Mouse (Mus musculus) thymus, postnatal 36 days (tissue): ENCODE data around the gene Krt6a.
"Not testable (repeated sequence)": the region's sequence is repeated elsewhere in the genome, so short reads cannot be mapped to it uniquely, and the experiment has no call there.

Experiments used
- DNase-seq, 2 experiments: peaks; one replicate each; pipeline ENCODE4 v3.0.0; 2022; ENCODE audit warnings: mixed read lengths in 2 of 2

Krt6a gene

DNA sequence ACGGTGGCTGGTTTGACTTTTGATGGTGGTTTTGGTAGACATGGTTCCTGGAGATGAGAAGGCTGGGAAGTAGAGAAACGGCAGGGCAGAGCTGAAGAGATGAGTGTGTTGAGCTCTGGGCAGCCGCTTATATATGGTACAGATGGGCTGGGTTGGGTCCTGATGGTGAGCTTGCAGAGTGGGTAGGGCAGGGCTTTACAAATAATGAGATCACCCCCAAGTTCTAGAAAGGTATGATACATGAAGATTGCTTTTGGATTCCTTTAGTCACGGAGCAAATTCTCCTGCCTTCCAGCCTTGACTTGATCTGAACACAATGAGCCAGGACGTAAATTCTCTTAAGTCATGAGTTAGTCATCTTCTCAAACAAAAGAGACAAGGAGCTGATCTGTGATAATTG is at the start of gene Krt6a:
Gene Krt6a, minus strand, starts transcription at position 101 of the 400 bp plus-strand sequence.
- DNase-seq = no peak

DNA sequence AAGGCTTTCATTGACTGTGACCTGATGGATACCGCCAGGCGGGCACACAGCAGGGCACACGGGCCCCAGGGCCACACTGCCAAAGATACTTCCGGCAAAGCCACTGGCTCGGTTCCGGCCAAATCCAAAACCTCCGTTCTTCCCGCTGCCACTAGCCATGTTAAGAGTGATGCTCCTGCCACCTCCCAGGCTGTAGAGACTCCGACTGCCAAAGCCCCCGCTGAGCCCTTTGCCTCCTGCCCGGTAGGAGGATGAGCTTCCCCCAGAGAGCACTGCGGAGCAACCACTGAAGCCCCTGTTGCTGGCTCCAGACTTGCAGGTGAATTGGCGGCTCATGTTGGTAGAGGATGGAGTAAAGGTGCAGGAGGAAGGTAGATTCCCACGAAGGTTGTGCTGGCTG is 48.6 kb upstream of the Krt6a start, which contains the start of gene Krt71:
Gene Krt71, minus strand, starts transcription at position 399 of the 400 bp plus-strand sequence.
- DNase-seq = no peak

DNA sequence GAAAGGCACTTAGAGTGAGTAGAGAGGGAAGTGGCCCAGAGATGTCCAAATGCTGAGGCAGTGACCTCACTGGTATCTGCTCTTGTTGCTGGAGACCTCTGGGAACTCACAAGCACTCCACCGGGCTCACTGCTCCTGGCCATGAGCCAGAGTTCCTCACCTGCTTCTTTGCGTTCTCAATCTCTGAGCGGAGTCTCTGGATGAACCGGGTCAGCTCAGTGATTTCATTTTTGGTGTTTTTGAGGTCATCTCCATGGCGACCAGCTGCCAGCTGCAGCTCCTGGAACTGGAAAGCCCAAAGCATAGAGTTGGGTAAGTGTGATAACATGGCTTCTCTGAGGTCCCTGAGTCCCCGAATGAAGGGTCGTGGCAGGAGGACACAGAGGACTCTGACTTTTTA is 43.7 kb upstream of the Krt6a start:
- DNase-seq = no peak

DNA sequence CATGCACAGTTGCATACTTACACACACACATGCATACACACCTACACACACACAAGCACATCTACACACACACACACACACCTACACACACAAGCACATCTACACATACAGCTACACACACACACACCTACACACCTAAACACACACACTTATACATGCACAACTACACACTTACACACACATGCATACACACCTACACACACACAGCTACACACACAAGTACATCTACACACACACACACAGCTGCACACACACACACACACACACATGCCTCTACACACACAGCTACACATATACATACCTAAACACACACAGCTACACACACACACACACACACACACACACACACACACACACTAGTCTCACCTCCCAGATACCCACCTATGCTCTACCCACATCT is 36.5 kb upstream of the Krt6a start:
- no peak for DNase-seq

DNA sequence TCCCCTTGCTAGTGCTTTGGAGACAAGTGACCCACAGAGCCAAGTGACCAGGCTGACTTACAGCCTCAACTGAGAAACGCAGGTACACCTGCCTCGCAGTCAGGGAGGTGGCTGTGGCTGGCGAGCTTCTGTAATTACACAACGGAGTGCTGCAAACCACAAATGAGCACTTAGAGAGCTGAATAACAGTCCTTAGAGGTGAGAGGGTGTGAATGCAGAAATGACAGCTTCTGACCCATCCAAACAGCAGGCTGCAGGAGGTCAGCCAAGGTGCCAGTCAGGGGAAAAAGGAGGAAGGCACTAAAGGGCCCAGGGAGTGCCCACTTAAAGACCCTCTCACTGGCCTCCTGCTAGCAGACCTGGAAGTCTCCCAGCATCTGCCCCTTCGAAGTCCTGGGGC is 30.6 kb upstream of the Krt6a start:
- no peak for DNase-seq

DNA sequence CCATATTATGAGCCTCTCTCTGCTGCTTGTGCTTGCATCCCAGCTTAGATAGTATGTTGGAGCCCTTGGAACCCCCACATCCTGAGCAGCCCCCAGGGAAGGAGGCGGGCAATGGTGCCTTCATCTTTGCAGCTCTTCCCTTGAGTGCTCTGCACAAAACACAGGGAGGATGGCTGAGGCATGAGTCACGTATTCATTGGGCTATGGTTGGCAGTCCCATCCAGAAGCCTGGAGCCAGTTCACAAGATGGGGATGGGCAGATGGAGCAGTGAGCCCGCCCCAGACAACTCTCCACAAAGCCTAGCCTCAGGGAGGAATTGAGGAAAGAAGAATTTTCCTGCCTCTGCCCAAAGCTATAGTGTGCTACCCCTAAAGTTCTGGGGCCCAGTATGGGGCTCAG is 21.7 kb upstream of the Krt6a start:
- DNase-seq = no peak

DNA sequence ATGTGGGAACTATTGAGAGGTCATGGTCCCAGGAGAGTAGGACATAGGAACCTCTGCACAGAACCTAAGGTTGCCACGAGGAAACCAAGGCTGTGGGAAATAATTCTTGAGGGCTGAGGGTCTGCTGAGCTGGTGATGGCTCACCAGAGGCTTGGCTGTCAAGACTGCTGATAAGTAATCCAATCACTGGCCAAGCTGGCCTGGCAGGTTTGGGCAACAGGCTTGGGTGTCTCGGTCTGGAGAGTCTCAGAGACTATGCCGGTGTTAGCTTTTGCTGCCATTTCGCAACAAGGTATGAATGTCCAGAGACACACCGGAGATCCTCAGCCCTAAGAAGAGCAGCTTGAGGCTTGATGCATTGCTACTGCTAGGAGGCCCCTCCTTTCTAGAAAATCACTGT is 20.2 kb upstream of the Krt6a start:
- no peak for DNase-seq

DNA sequence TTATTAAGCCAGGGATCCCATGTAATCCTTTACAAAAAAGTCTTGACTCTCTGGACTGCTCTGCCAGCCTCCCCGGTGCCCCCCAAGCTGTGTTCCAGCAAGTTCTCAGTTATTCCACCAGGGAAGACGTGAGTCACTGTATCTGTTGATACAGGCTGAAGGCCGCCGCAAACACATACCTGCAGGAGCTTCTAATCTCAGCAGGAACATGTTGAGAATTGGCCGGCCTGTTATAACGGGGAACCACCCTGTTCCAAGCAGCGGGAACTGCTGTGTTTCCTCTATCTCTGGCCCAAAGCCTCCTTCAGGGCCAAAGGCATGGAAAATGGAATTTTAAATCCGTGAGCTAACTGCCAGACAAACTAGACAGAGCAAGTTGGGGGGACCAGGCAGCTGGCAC is 19.6 kb upstream of the Krt6a start:
- no peak for DNase-seq

DNA sequence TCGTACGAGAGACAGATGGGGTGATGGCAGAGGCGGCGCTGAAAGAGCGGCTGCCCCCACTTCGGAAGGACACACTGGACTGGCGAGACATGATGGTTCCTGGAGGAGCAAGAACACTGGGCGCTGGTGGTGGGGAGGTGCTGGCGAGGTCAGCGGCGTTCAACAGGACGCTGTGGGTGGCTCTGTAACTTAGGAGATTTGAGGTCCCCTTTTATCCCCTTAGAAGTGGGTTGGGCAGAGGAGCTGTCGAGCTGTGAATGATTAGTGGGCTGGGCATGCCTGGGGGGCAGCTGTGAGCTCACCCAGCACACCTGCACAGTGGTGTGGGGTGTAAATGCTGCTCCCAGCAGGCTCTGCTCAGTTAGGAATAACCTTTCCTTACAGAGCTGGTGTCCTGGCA is 18.6 kb upstream of the Krt6a start, which contains the start of gene Krt5:
Gene Krt5, minus strand, starts transcription at position 179 of the 400 bp plus-strand sequence.
- DNase-seq = no peak

DNA sequence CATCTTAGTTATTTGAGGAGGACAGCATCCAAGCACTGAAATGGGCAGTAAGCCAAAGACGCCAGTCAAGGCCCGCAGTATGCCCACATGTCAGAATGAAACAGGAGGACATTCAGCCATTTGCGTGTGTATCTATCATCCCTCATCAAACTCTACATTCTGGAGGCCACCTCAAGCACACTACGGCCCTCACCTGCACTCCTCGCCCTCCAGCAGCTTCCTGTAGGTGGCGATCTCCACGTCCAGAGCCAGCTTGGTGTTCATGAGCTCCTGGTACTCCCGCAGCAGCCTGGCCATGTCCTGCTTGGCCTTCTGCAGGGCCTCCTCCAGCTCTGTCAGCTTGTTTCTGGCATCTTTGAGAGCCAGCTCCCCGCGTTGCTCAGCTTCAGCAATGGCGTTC is 14.6 kb upstream of the Krt6a start:
- DNase-seq = no peak

DNA sequence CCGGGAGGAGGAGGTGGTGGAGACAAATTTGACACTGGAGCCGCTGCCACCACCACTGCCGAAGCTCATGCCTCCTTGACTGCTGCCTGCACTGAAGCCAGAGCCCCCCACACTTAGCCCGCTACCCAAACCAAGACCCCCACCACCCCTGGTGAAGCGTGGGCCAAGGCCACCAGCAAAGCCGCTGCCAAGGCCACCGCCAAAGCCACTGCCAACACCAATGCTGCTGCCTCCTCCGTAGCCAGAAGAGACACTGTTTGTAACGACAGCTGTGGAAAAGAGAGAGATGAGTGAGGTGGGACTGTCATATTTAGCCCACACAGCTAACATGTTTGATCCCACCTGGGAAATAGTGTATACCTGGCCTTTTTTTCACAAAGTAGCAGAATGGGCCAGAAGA is 13.3 kb upstream of the Krt6a start:
- DNase-seq = no peak

DNA sequence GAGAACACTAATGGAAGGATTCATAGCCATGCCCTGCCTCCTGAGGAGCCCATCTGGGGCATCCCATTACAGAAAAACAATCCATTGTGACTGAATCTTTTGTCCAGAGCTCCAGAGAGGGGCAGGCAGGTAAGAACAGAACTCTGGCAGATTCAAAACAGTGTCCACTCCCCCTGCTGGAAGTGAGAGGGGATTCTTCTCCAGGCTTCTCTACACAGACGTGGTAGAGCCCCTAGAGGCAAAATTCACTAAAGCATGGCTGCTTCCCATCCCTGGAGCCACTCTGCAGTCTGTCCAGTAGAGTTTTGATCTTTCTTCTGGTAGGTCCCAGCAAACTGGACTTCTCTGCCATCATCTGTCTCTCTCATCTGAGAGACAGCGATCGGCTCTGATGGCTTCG is 10.0 kb upstream of the Krt6a start:
- no peak for DNase-seq

DNA sequence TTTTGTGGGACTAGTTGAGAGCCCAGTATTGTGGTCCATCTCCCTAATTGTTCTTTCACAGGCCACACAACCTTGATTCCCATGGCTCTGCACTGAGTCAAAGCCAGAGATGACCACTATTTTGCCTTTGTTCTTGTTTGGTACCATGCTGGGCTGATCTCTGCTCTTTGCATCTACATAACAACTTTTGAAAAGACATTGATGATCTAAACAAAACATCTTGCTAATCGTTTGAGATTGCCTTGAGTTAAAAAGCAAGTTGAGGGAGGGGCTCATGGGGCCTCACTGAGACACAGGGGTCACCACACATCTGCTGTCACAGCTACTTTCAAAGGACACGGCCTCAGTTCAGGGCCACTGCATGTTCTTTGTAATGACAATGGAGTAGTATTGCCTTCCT is 8.3 kb upstream of the Krt6a start:
- no peak for DNase-seq

DNA sequence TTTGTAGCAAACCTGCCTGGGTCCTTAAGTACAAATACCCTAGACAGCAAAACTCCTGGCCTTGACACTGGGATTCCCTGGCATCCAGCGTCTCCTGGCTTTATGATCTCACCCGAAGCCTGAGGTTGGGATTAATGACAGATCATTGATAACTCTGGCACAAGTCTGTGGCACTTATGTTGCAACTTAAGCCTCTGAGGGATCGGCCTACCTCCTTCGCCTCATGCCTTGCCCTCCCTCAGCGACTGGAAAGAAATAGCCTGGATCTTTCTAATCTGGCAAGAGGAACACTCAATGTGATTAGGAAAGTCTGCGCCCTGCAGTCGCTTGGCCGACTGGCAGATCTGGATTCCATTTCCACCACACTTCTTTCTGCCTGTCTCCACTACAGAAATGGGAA is 5.8 kb upstream of the Krt6a start:
- no peak for DNase-seq

DNA sequence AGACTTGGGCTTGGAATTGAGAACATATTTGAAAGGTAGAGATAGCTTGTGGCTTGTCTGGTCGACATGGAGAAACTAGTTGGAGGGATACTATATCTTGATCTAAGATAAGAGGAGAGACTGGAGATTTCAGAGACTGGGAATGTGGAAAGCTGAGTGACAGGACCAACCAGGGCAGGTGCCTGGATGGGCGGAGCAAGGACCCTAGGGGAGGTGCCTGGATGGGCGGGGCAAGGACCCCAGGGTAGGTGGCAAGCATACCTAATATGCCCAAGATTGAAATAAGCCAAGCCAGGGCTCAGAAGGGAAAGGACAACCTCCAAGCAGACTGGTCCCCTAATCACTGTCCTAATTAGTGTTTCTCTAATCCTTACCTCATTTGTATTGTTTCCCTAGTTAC is 5.1 kb upstream of the Krt6a start:
- DNase-seq = no peak

DNA sequence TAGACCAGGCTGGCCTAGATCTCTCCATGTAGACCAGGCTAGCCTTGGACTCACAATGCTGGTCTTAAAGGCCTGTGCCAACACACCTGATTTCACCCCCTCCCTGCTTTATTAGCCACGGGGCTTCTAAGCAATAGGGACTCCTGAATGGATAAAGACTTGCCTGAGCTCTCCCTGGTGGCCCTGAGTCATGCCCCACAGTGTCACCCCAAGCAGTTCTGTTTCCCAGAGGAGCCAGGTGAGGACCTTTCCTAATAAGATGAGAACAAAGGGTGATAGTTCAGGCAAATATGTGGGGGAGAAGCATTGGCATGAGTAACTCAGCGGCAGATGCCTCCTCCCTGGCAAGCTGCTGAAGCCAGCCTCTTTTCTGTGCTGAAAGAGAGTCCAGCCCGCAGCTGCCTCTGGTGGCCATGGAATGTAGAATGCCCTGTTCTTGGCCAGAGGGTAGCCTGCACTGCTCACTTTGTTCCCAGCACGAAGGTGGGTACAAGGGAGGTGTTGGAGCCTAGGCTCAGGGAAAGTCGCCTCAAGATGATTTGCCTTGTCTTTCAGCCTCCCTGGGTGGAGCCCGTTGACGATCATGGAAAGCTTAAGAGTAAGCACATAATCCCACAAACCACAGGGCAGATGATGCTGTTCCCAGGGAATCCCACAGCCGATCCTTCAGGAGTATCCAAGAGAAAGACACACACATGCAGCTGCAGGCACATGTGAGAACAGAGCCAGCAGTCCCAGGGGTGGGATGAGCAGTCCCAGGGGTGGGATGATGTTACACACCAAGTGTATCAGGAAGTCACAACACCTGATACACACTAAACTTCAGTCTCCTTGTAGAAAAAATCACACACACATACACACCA is 3.5 kb upstream of the Krt6a start:
- DNase-seq = no peak

DNA sequence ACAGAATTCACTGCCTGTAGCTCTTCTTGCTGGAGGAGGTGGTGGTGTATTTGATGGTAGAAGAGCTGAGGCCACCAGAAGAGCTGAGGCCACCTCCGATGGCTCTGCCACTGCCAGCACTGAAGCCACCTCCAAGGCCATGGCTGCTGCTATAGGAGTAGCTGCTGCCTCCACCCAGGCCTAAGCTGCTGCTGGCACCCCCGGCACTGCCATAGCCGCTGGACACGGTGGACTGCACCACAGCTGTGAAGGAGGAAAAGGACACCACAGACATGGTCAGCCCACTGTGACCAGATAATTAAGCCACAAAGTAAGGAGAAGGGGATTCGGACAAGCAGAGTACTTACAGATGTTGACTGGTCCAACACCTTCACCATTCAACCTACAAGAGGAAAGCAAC is 3.6 kb downstream of the Krt6a start:
- not testable (repeated sequence) for DNase-seq

DNA sequence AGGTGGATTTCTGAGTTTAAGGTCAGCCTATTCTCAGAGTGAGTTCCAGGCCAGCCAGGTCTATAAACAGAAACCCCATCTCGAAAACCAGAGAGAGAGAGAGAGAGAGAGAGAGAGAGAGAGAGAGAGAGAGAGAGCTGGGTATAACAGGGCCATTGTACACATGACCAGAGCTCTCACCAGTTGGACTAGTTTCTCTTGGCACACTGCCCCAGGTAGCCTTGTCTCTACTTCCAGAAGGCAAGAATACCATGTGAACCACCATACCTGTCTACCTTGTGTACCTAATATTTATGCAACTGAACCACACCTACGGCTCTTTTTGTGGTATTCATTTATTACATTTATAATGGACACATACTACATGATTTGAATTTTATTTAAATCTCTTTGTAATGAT is 5.9 kb downstream of the Krt6a start:
- DNase-seq = no peak

DNA sequence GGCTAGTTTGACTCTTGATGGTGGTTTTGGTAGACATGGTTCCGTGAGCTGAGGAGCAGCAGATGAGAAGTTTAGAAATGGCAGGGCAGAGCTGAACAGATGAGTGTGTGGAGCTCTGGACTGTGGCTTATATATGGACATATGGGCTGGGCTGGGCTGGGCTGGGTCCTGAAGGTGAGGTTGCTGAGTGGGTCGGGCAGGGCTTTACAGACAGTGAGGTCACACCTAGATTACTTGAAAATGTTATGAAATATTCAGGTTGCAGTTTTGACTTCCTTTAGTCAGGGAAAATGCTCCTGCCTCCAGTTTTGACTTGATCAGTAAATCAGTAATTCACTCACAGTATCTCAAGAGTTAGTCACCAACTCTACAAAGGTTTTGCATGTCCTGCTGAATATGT is 13.9 kb downstream of the Krt6a start, which contains the start of gene Krt6b:
Gene Krt6b, minus strand, starts transcription at position 101 of the 400 bp plus-strand sequence.
- no peak for DNase-seq

DNA sequence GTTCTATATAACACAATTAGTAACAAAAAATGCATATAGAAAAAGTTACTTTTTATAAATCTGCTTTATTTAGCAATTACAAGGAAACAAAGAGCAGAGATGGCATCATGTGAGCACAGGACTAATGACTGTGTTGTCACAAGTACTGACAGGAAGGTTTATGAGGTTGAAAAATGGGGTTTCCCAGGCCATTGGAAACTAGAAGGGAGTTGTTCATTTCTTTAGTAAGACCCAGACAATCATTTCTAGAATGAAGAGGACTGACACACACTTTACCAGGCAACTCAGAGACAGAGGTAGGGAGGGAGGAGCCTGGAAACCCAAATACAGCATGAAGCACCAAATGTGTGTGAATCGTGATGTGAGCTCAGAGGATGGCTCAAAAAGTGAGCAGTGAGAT is 18.1 kb downstream of the Krt6a start:
- DNase-seq = no peak

DNA sequence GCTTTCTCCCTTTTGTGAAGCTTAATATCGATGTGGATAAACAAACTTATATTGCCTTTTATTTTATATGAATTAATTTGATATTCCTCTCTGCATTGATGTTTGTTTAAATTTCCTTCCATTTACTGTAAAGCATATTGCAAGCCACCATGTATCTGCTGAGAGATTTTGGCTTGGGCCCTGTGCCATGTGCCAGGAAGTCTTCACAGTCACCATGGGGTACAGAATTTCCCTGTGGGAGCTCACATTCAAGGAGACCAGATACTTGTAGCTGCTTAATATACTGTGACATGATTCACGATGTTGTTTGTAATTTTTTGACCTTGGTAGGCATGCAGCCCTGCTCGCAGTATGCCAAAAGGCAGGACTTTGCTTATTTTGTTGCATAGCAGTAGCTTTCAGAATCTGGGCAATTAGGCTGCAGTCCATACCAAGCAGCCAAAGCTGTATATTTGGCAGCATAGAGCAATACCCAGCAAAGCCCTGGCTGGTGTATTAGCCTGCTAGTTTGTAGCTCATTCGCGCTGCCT is 41.3 kb downstream of the Krt6a start:
- DNase-seq = no peak

DNA sequence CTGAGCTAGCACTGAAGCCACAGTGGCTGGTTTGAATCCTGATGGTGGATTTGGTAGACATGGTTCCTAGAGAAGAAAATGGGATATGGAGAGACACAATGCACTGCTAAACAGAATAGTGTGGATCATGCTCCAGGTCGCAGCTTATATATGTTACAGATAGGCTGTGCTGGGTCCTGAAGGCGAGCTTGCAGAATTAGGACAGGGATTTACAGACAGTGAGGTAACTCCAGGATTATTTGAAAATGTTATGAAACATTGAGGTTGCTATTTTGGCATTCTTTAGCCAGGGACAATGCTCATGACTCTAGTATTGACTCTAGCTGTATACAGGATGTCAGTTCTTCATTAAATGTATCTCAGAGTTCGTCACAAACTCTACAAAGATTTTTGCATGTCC is 46.8 kb downstream of the Krt6a start, which contains the start of gene Gm5478:
Gene Gm5478, minus strand, starts transcription at position 101 of the 400 bp plus-strand sequence.
- no peak for DNase-seq
